Mouse (Mus musculus) layer of hippocampus, postnatal 25 days (tissue): ENCODE results near the gene Vmn1r175. TPM values are rescaled to one million over a fixed set of nuclear protein-coding genes. Genes with fewer than 3 reads are reported as not detected.
"Not testable (repeated sequence)": the region's sequence is repeated elsewhere in the genome, so short reads cannot be mapped to it uniquely, and the experiment has no call there.

Experiments used
- DNase-seq, 2 experiments: peaks; one replicate each; pipeline ENCODE4 v3.0.0; 2022; ENCODE audit warnings: mixed read lengths in 2 of 2, low spot score in 1 of 2; ENCODE audit errors: extremely low spot score in 1 of 2
- total RNA-seq, 2 experiments: library from RNA; stranded (reverse); gene quantifications; 2 replicates each; pipeline ENCODE4 v1.2.3; 2021

Vmn1r175 gene
- not detected for total RNA-seq

GRCm38 (mm10) chr7:23810543-23810942 is at the start of gene Vmn1r175:
TSS of gene Vmn1r175 (minus strand) at chr7:23810643.
- DNase-seq = not testable (repeated sequence)

GRCm38 (mm10) chr7:23837272-23837671 is 26.8 kb upstream of the Vmn1r175 start, which contains the start of gene Vmn1r176:
TSS of gene Vmn1r176 (minus strand) at chr7:23837372.
- not testable (repeated sequence) for DNase-seq

GRCm38 (mm10) chr7:23784526-23784925 is 25.9 kb downstream of the Vmn1r175 start:
- DNase-seq = no peak

Other genes with a start within 250 kb of the Vmn1r175 start
- gene Vmn1r169, start 235.1 kb downstream of the Vmn1r175 start, total RNA-seq = not detected
- gene Vmn1r170, start 204.5 kb downstream of the Vmn1r175 start, total RNA-seq = not detected
- not detected for gene Vmn1r171, start 179.9 kb downstream of the Vmn1r175 start, total RNA-seq
- gene Vmn1r172, start 152.3 kb downstream of the Vmn1r175 start, total RNA-seq = not detected
- gene Vmn1r173, start 109.9 kb downstream of the Vmn1r175 start, total RNA-seq = not detected
- gene Vmn1r174, start 58.4 kb downstream of the Vmn1r175 start, total RNA-seq = not detected
- not detected for gene Vmn1r176, start 26.7 kb upstream of the Vmn1r175 start, total RNA-seq
- not detected for gene Vmn1r177, start 55.8 kb upstream of the Vmn1r175 start, total RNA-seq
- gene Vmn1r178, start 81.4 kb upstream of the Vmn1r175 start, total RNA-seq = not detected
- not detected for gene Vmn1r179, start 116.3 kb upstream of the Vmn1r175 start, total RNA-seq
- gene Vmn1r180, start 140.0 kb upstream of the Vmn1r175 start, total RNA-seq = not detected
- not detected for gene Vmn1r181, start 164.0 kb upstream of the Vmn1r175 start, total RNA-seq
- not detected for gene V1rd19, start 191.0 kb upstream of the Vmn1r175 start, total RNA-seq
- gene Vmn1r183, start 242.6 kb upstream of the Vmn1r175 start, total RNA-seq = not detected